Mouse (Mus musculus) kidney, embryonic 16.5 days (tissue): ENCODE measurements around the gene Ablim2. TPM values are rescaled to one million over a fixed set of nuclear protein-coding genes. Genes with fewer than 3 reads are reported as not detected.

ENCODE experiments used
- ATAC-seq: fragments of 200-750 bp; cut with Nextera tagmentation; 2 replicates; pipeline ENCODE4 v1.8.0; 2017; ENCODE audit warnings: moderate TSS enrichment; ENCODE audit not compliant: low FRiP score, low TSS enrichment
- H3K27ac ChIP-seq: fragments of 300-500 bp; sonication (generic); 2 replicates; pipeline ENCODE4 v1.5.1; 2014; ENCODE audit warnings: low read length
- H3K27me3 ChIP-seq: fragments of 300-500 bp; sonication (generic); 2 replicates; pipeline ENCODE4 v1.6.1; 2014; ENCODE audit warnings: low read length, control low read depth, mixed read lengths; ENCODE audit not compliant: insufficient read depth
- H3K36me3 ChIP-seq: fragments of 300-500 bp; sonication (generic); 2 replicates; pipeline ENCODE4 v1.6.1; 2014; ENCODE audit warnings: low read length, control low read depth, mixed read lengths; ENCODE audit not compliant: insufficient read depth
- H3K4me1 ChIP-seq: fragments of 300-500 bp; sonication (generic); 2 replicates; pipeline ENCODE4 v1.6.1; 2014; ENCODE audit warnings: low read length, control low read depth, mixed read lengths; ENCODE audit not compliant: insufficient read depth
- H3K4me2 ChIP-seq: fragments of 300-500 bp; sonication (generic); replicated peaks from 2 replicates; pipeline ENCODE4 v1.6.1; 2014; ENCODE audit warnings: low read depth, low read length
- H3K4me3 ChIP-seq: fragments of 300-500 bp; sonication (generic); 2 replicates; pipeline ENCODE4 v1.5.1; 2014; ENCODE audit warnings: mild to moderate bottlenecking, low read length
- H3K9ac ChIP-seq: fragments of 300-500 bp; sonication (generic); replicated peaks from 2 replicates; pipeline ENCODE4 v1.6.1; 2014; ENCODE audit warnings: low read length
- H3K9me3 ChIP-seq: fragments of 300-500 bp; sonication (generic); 2 replicates; pipeline ENCODE4 v1.6.1; 2016; ENCODE audit warnings: low read length, control low read depth
- WGBS: fragments of 180-500 bp; shearing (Covaris S2); extraction: QIAGEN DNeasy Blood & Tissue Kit; methylation state at CpG from one replicate; pipeline ENCODE4 v1.1.7; 2014; 5-methylcytosine and 5-hydroxymethylcytosine counted together
- polyA plus RNA-seq: library from polyadenylated mRNA; unstranded; fragments of >200 nt; fragmentation: Nextera tagmentation; extraction: Ambion mirVana; gene quantifications from 2 replicates; pipeline ENCODE4 v1.2.1, GENCODE M21; 2015

Gene Ablim2
- polyA plus RNA-seq: 2.8 and 3.0 TPM in 2 replicates

DNA sequence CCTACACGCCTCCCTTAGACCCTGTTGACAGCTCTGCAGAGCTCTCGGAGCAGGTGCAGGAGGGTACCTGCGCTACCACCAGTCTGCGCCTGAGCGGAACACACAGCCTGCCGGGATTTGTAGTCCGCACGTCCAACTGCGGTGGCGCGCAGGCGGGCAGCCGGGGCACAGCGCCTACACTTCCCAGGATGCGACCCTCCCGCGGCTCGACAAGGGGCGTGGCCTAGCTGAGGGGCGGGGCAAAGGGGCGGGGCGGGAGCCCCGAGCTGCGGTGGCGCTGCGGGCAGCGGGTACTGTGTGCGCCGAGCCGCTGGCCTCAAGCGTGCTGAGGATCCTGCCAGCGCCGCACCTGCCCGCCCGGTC lies at the start of gene Ablim2:
TSS of gene Ablim2 (plus strand) at position 242 of the 363 bp plus-strand sequence.
- H3K9me3 ChIP-seq: no peaks in the 10 kb centered on the region
- peak within 1 kb of the TSS; percentile 94 for H3K4me2 ChIP-seq
- peaks cover 9% of the 10 kb centered on the region; the same call in 1 of the 2 replicates for H3K4me1 ChIP-seq
- H3K27ac ChIP-seq: no peak within 1 kb of the TSS
- 0% methylated on average over 34 of the region's 35 CpGs for WGBS
- peak within 1 kb of the TSS; percentile 64 for H3K4me3 ChIP-seq
- no peaks in the 10 kb centered on the region for H3K36me3 ChIP-seq
- peak within 1 kb of the TSS; percentile 60 for H3K9ac ChIP-seq
- H3K27me3 ChIP-seq: peaks cover 35% of the 10 kb centered on the region
- ATAC-seq: peak; percentile 98

DNA sequence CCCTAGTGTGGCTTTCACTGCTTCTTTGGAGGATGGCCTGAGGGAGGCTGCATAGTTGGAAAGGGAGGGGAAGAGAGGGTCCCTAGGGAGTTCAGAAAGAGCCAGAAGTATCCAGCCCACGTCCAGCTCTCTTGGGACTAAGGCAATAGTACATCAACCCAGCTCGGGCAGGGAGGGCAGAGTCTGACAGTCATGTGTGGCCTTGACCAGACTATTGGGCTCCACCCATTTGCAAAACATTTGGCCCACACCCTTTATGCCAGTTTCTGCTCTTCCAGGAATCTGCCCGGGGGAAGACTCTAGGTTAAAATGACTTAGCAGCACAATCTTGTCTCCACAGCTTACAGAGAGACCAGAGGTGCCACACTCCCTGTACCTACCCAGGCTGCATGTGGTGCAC lies 47.2 kb upstream of the Ablim2 start:
- Histone ChIP-seq H3K36me3 (no peaks in the 10 kb centered on the region), H3K4me3 (no peak overlapping the region), H3K27ac (no peak overlapping the region), H3K9ac (no peak overlapping the region), H3K27me3 (no peaks in the 10 kb centered on the region), H3K4me1 (no peaks in the 10 kb centered on the region), H3K9me3 (no peaks in the 10 kb centered on the region), H3K4me2 (no peak overlapping the region)
- WGBS: 58% methylated on average over 3 of the region's 3 CpGs
- no peak for ATAC-seq

DNA sequence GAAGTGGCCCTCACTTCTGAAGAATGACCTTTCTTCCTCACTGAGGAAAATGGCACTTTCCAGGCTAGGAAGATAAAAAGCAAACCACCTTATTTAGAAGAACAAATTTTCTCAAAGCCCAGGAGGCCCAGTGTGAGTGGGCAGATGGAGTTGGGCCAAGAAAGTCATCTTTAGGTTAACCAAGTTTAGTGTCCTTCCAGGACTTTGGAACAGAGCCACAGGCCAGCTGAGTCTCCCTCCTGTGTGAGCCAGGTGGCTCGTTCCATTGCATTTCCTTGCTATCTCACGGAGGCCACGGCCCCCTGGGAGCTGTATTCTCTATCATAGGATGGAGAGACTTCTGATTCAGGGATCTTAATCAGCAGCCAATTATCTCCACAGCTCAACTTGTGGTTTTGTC lies 46.7 kb upstream of the Ablim2 start:
- H3K27me3 ChIP-seq: no peaks in the 10 kb centered on the region
- H3K9me3 ChIP-seq: no peaks in the 10 kb centered on the region
- ATAC-seq: no peak
- no peaks in the 10 kb centered on the region for H3K4me1 ChIP-seq
- H3K4me3 ChIP-seq: no peak overlapping the region
- WGBS: 70% methylated on average over 3 of the region's 3 CpGs
- H3K27ac ChIP-seq: no peak overlapping the region
- H3K4me2 ChIP-seq: no peak overlapping the region
- H3K36me3 ChIP-seq: no peaks in the 10 kb centered on the region
- H3K9ac ChIP-seq: no peak overlapping the region

DNA sequence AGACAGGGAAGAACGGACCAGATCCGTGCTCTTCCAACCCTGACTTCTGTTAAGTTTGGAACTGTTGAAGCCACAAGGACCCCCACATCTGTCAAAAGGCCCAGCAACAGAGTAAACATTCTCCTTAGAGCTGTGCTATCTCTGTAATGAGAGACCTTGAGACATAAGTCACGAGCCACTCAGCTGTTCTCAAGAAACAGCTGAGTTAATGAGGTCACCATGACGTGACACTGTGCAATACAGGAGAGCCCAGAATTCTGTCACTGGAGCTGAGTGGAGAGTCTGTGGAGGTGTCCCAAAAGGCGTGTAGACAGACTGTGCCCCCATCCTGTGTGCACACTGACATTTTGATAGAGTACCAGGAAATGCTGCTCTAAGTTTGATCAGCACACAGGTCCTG lies 45.2 kb upstream of the Ablim2 start:
- Histone ChIP-seq H3K27ac (no peak overlapping the region), H3K4me2 (no peak overlapping the region), H3K4me3 (no peak overlapping the region), H3K9ac (no peak overlapping the region), H3K9me3 (no peaks in the 10 kb centered on the region), H3K36me3 (no peaks in the 10 kb centered on the region), H3K4me1 (no peaks in the 10 kb centered on the region), H3K27me3 (no peaks in the 10 kb centered on the region)
- 55% methylated on average over 5 of the region's 5 CpGs for WGBS
- no peak for ATAC-seq

DNA sequence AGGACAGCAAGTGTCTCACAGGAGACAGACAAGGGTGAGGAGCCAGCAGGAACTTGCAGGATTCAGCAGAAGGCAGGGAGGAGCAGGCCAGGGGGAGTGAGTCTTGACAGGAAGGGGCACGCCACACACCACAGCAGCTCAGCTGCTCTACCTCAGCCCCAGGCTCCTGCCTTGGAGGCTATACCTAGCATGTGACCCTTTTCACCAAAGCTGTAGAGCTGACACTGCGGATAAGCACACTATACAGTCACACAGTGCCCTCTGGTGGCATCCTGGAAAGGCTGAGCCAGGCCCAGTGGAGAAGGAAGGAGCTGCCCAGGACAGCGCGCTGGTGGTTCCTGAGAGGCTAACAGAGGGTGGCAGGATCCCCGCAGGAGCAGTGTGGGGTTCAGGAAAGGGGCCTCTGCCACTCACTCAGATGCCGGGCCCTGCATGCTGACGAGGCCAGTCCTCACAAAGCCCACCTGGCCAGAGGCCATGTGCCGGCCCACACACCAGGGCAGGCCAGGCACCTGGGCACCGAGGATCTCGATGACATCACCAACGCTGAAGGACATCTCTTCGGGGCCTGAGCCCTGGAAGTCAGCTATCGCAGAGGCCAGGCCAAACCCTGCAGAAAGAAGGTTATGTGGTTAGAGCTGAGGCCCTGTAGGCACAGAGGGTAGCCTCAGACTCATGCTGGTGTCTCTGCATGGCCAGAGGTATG lies 43.9 kb upstream of the Ablim2 start:
- H3K36me3 ChIP-seq: no peaks in the 10 kb centered on the region
- H3K27me3 ChIP-seq: no peaks in the 10 kb centered on the region
- H3K27ac ChIP-seq: no peak overlapping the region
- H3K4me3 ChIP-seq: no peak overlapping the region
- no peak overlapping the region for H3K4me2 ChIP-seq
- peaks cover 6% of the 10 kb centered on the region; the same call in 1 of the 2 replicates for H3K4me1 ChIP-seq
- peak; percentile 83 for ATAC-seq
- H3K9me3 ChIP-seq: no peaks in the 10 kb centered on the region
- no peak overlapping the region for H3K9ac ChIP-seq
- WGBS: 52% methylated on average over 13 of the region's 13 CpGs

DNA sequence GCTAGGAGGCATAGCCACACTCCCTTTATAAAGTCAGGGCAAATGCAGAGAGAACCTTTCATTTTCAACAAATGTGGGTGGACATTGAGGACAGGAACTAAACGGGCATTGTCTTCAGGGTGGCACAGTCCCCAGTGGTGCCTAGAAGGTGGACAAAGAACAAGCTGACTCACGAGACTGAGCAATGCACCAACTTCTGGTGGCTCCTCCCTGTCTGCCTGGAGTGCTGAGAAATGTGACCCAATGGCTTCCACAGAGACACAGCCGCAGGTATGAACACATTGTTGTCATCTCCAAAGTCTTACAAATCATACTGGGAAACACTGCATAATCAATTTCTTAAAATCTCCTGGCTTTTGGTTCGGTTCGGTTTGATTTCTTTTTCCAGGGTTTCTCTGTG lies 40.2 kb upstream of the Ablim2 start:
- peaks cover 11% of the 10 kb centered on the region for H3K4me1 ChIP-seq
- no peak overlapping the region for H3K4me3 ChIP-seq
- H3K27me3 ChIP-seq: no peaks in the 10 kb centered on the region
- 80% methylated on average over 5 of the region's 5 CpGs for WGBS
- H3K36me3 ChIP-seq: 0 out of 2 replicates have a peak, but pooled peaks cover 2% of the 10 kb centered on the region
- no peak for ATAC-seq
- no peaks in the 10 kb centered on the region for H3K9me3 ChIP-seq
- H3K27ac ChIP-seq: peak overlapping the region; percentile 17; the same call in 1 of the 2 replicates
- no peak overlapping the region for H3K9ac ChIP-seq
- H3K4me2 ChIP-seq: no peak overlapping the region

DNA sequence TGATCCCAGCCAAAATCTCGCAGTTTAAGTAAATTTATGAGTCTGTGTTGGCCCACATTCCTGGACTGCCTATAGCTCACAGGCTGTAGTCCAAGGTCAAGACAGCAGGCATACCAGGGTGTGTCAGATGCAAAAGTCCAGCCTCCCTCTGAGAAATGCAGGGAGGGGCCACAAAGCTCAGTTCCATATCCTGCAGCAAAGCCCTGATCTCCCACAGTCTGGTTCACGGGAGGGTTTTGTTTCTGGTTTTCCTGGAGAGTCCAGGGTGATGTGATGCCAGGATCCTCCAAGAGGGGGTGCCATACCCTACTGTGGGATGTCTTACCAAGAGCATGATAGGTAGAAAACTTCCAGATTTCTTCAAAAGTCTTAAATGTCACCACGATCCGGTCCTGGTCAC lies 39.7 kb upstream of the Ablim2 start:
- Histone ChIP-seq H3K36me3 (0 out of 2 replicates have a peak, but pooled peaks cover 2% of the 10 kb centered on the region), H3K27ac (no peak overlapping the region), H3K4me3 (no peak overlapping the region), H3K27me3 (no peaks in the 10 kb centered on the region), H3K9me3 (no peaks in the 10 kb centered on the region), H3K9ac (no peak overlapping the region), H3K4me1 (peaks cover 15% of the 10 kb centered on the region), H3K4me2 (no peak overlapping the region)
- peak; percentile 55 for ATAC-seq
- 27% methylated on average over 4 of the region's 4 CpGs for WGBS

DNA sequence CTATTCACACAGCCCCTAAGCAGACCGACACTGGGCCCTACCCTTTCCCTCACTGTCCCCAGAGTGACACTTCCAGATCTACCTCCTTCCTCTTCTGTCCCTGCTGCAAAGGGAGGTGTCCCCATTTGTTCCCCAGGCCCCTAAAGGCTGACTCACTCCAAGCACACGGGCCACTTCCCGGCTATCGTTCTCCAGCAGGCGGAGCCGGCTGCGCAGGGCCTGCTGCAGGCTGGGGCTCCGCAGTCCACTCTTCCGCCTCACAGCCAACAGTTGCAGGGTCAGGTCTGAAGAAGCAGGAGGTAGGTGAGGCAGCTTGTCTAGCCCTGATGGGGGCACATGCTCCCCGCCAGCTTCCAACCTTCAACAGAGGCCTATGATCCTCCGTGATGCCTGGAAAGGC lies 38.9 kb upstream of the Ablim2 start:
- H3K27me3 ChIP-seq: no peaks in the 10 kb centered on the region
- 0 out of 2 replicates have a peak, but pooled peaks cover 2% of the 10 kb centered on the region for H3K36me3 ChIP-seq
- no peak overlapping the region for H3K4me3 ChIP-seq
- H3K9me3 ChIP-seq: no peaks in the 10 kb centered on the region
- H3K27ac ChIP-seq: no peak overlapping the region
- peaks cover 15% of the 10 kb centered on the region for H3K4me1 ChIP-seq
- no peak overlapping the region for H3K9ac ChIP-seq
- WGBS: 61% methylated on average over 11 of the region's 11 CpGs
- ATAC-seq: 0 out of 2 replicates have a peak, but pooled peaks have one; percentile 13
- no peak overlapping the region for H3K4me2 ChIP-seq

DNA sequence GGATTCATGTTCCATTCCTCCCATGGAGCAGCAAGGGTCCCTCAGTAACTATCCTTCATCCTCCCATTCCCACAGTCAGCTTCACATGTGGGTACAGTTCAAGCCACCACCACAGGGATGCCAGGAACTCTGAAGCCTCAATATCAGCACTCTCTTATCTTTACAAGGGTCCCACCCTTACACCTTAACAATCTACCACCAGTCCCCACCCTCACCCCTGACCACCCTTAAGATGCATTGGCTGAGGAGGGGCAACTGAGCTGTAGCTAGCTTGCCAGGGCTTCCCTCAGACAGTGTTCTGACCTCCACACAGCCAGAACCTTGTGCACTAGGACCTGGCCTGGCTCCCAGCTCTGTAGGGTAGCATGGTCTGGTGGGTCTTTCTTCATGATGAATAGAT lies 38.3 kb upstream of the Ablim2 start:
- Histone ChIP-seq H3K9ac (no peak overlapping the region), H3K27ac (no peak overlapping the region), H3K4me2 (no peak overlapping the region), H3K4me1 (peaks cover 15% of the 10 kb centered on the region), H3K4me3 (no peak overlapping the region), H3K9me3 (no peaks in the 10 kb centered on the region), H3K36me3 (0 out of 2 replicates have a peak, but pooled peaks cover 2% of the 10 kb centered on the region), H3K27me3 (no peaks in the 10 kb centered on the region)
- no peak for ATAC-seq

DNA sequence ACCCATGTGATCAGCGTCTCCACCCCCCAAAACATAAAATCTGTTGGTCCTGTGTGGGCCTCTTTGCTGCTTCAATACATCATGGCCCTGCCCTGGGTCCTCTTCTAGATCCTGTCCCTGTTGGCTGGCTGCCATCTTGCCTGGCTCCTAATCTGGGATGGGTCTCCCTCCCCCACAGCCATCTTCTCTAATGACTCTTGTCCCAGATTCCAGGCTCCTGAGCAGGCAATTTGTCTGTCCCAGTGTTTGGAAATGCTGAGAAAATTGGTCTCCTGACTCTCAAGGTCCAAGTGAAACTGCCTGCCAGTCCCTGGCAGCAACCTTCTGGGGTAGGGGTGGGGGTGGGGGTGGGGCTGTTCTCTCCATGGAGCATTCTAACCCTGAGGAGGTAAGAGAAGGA lies 37.8 kb upstream of the Ablim2 start:
- no peaks in the 10 kb centered on the region for H3K9me3 ChIP-seq
- H3K9ac ChIP-seq: no peak overlapping the region
- H3K4me3 ChIP-seq: no peak overlapping the region
- H3K36me3 ChIP-seq: 0 out of 2 replicates have a peak, but pooled peaks cover 2% of the 10 kb centered on the region
- no peak overlapping the region for H3K4me2 ChIP-seq
- no peak overlapping the region for H3K27ac ChIP-seq
- peaks cover 15% of the 10 kb centered on the region for H3K4me1 ChIP-seq
- WGBS: 82% methylated on average over 1 of the region's 1 CpGs
- no peak for ATAC-seq
- H3K27me3 ChIP-seq: no peaks in the 10 kb centered on the region
